Mouse (Mus musculus) stomach, embryonic 14.5 days (tissue): ENCODE data around the gene Stk4. TPM values are rescaled to one million over a fixed set of nuclear protein-coding genes. Genes with fewer than 3 reads are reported as not detected.

ENCODE experiments used
- polyA plus RNA-seq: library from polyadenylated mRNA; unstranded; fragments of >200 nt; fragmentation: Nextera tagmentation; extraction: Ambion mirVana; gene quantifications from 2 replicates; pipeline ENCODE4 v1.2.1, GENCODE M21; 2014

The Stk4 gene
- polyA plus RNA-seq, 1 experiment from 2014 or later: 30.7 TPM

Other genes with a start within 250 kb of the Stk4 start
- 0.14 and 0.52 TPM in 2 replicates for gene Ccn5, start 249.5 kb upstream of the Stk4 start, polyA plus RNA-seq
- gene Kcnk15, start 216.7 kb upstream of the Stk4 start, polyA plus RNA-seq: not detected in 2 replicates
- gene Rims4, start 151.6 kb upstream of the Stk4 start, polyA plus RNA-seq: 0.06 and 0.29 TPM in 2 replicates
- 293 and 295 TPM in 2 replicates for gene Ywhab, start 75.4 kb upstream of the Stk4 start, polyA plus RNA-seq
- 1.5 and 1.6 TPM in 2 replicates for gene Pabpc1l, start 44.9 kb upstream of the Stk4 start, polyA plus RNA-seq
- gene Tomm34, start 847 bp downstream of the Stk4 start, polyA plus RNA-seq: 61.5 and 67.7 TPM in 2 replicates
- gene Kcns1, start 100.8 kb downstream of the Stk4 start, polyA plus RNA-seq: 0.14 and 0.15 TPM in 2 replicates
- gene Wfdc5, start 112.4 kb downstream of the Stk4 start, polyA plus RNA-seq: not detected in 2 replicates
- gene Wfdc12, start 120.3 kb downstream of the Stk4 start, polyA plus RNA-seq: not detected in 2 replicates
- gene Wfdc15a, start 129.8 kb downstream of the Stk4 start, polyA plus RNA-seq: not detected in 2 replicates
- 13.2 and 23.6 TPM in 2 replicates for gene Wfdc15b, start 151.3 kb downstream of the Stk4 start, polyA plus RNA-seq
- gene Svs2, start 168.1 kb downstream of the Stk4 start, polyA plus RNA-seq: not detected in 2 replicates
- not detected in 2 replicates for gene Svs3b, start 186.3 kb downstream of the Stk4 start, polyA plus RNA-seq
- gene Svs4, start 208.1 kb downstream of the Stk4 start, polyA plus RNA-seq: not detected in 2 replicates
- not detected in 2 replicates for gene Svs3a, start 218.9 kb downstream of the Stk4 start, polyA plus RNA-seq
- gene Svs6, start 246.4 kb downstream of the Stk4 start, polyA plus RNA-seq: not detected in 2 replicates